Mouse (Mus musculus) CH12.LX (cell line): ENCODE results near the gene Aldoart2.

Source experiments
- CTCF ChIP-seq, 2 experiments: IDR thresholded peaks in 1 of 2; conservative IDR thresholded peaks in 1 of 2; 2 replicates each; pipeline ENCODE4 v1.5.1; 2011 to 2012; ENCODE audit warnings: low read depth in 2 of 2, low read length in 2 of 2, improper control_type of control experiment in 1 of 2, inconsistent platforms in 1 of 2, mild to moderate bottlenecking in 1 of 2, moderate library complexity in 1 of 2
- ELF1 ChIP-seq: IDR thresholded peaks from 2 replicates; pipeline ENCODE4 v1.6.1; 2014; ENCODE audit warnings: low read depth, mild to moderate bottlenecking, inconsistent platforms, low read length, improper control_type of control experiment
- EP300 ChIP-seq: IDR thresholded peaks from 2 replicates; pipeline ENCODE4 v1.6.1; 2011; ENCODE audit warnings: low read length, improper control_type of control experiment
- GABPA ChIP-seq: IDR thresholded peaks from 2 replicates; pipeline ENCODE4 v1.6.1; 2012; ENCODE audit warnings: low read depth, low read length, improper control_type of control experiment, inconsistent platforms; ENCODE audit not compliant: insufficient replicate concordance
- KAT2A ChIP-seq: IDR thresholded peaks from 2 replicates; pipeline ENCODE4 v1.6.1; 2012; ENCODE audit warnings: low read length, improper control_type of control experiment, inconsistent platforms; ENCODE audit not compliant: insufficient replicate concordance
- MAX ChIP-seq: IDR thresholded peaks from 2 replicates; pipeline ENCODE4 v1.6.1; 2011; ENCODE audit warnings: low read length, improper control_type of control experiment
- MXI1 ChIP-seq: IDR thresholded peaks from 2 replicates; pipeline ENCODE4 v1.6.1; 2011; ENCODE audit warnings: mild to moderate bottlenecking, low read depth, low read length, improper control_type of control experiment
- NELFE ChIP-seq: IDR thresholded peaks from 2 replicates; pipeline ENCODE4 v1.6.1; 2011; ENCODE audit warnings: low read depth, low read length, improper control_type of control experiment
- POLR2A ChIP-seq: IDR thresholded peaks from 2 replicates; pipeline ENCODE4 v1.6.1; 2011; ENCODE audit warnings: low read depth, mild to moderate bottlenecking, improper control_type of control experiment, low read length
- RAD21 ChIP-seq: IDR thresholded peaks from 2 replicates; pipeline ENCODE4 v1.6.1; 2011; ENCODE audit warnings: low read depth, mild to moderate bottlenecking, low read length, improper control_type of control experiment, moderate library complexity
- TBP ChIP-seq: conservative IDR thresholded peaks from 2 replicates; pipeline ENCODE4 v1.6.1; 2011; ENCODE audit warnings: low read depth, low read length, improper control_type of control experiment
- UBTF ChIP-seq: IDR thresholded peaks from 2 replicates; pipeline ENCODE4 v1.6.1; 2012; ENCODE audit warnings: low read depth, mild to moderate bottlenecking, inconsistent platforms, low read length, improper control_type of control experiment, moderate library complexity
- USF1 ChIP-seq: IDR thresholded peaks from 2 replicates; pipeline ENCODE4 v1.6.1; 2014; ENCODE audit warnings: low read depth, mild to moderate bottlenecking, inconsistent platforms, low read length, improper control_type of control experiment
- ZKSCAN1 ChIP-seq: IDR thresholded peaks from 2 replicates; pipeline ENCODE4 v1.6.1; 2012; ENCODE audit warnings: low read depth, inconsistent platforms, low read length, improper control_type of control experiment, borderline replicate concordance

DNA sequence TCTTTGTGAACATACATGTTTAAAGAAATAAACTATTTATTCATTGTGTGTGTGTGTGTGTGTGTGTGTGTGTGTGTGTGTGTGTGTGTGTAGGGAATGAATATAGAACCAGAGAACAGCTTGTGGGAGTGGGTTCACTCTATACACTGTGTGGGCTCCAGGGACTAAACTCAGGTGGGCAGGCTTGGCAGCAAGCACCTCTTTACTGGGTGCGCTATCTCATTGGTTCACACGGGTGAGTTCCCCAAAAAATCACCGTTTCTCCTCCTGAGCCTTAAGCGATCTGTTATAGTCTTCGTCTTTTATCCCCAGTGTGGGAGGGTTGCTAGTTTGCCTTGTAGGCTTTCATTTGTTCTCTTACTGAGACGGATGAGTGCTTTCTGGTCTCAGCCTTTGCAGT is 7.2 kb upstream of the Aldoart2 start:
- TF ChIP-seq ELF1, result no peak
- TF ChIP-seq ZKSCAN1, result no peak
- TF ChIP-seq POLR2A, result no peak
- TF ChIP-seq CTCF (conservative IDR thresholded peaks at IDR 0.05 in 1 of 2, IDR thresholded peaks at IDR 0.05 in 1 of 2; ENCODE audit: low read depth in 2 of 2, low read length in 2 of 2), result no peak
- TF ChIP-seq GABPA, result no peak
- TF ChIP-seq EP300, result no peak
- TF ChIP-seq MAX, result no peak
- TF ChIP-seq TBP, result no peak
- no peak for TF ChIP-seq UBTF
- no peak for TF ChIP-seq KAT2A
- TF ChIP-seq USF1, result no peak
- no peak for TF ChIP-seq MXI1
- TF ChIP-seq RAD21, result no peak
- TF ChIP-seq NELFE, result no peak
